Mouse (Mus musculus) myocyte (in vitro differentiated cells): ENCODE results near the gene 1700016K19Rik. TPM values are rescaled to one million over a fixed set of nuclear protein-coding genes. Genes with fewer than 3 reads are reported as not detected.

Experiments used
- H3K27me3 ChIP-seq: one replicate; pipeline ENCODE4 v1.6.1; 2011; ENCODE audit not compliant: control insufficient read depth, insufficient read depth, insufficient read length
- H3K36me3 ChIP-seq: one replicate; pipeline ENCODE4 v1.6.1; 2011; ENCODE audit not compliant: control insufficient read depth, insufficient read depth
- H3K4me2 ChIP-seq: one replicate; pipeline ENCODE4 v1.6.1; 2011; ENCODE audit warnings: low read depth, control low read depth
- H3K4me3 ChIP-seq: one replicate; pipeline ENCODE4 v1.5.1; 2011; ENCODE audit warnings: mild to moderate bottlenecking, control low read depth, moderate library complexity
- H3K79me2 ChIP-seq: one replicate; pipeline ENCODE4 v1.6.1; 2011; ENCODE audit not compliant: control insufficient read depth, insufficient read depth
- H3ac ChIP-seq: one replicate; pipeline ENCODE4 v1.6.1; 2011; ENCODE audit not compliant: control insufficient read depth, insufficient read length
- CEBPB ChIP-seq: IDR thresholded peaks from 2 replicates; pipeline ENCODE4 v1.6.1; 2011; ENCODE audit warnings: mild to moderate bottlenecking, moderate library complexity; ENCODE audit not compliant: poor library complexity, insufficient read depth, severe bottlenecking
- E2F4 ChIP-seq: IDR thresholded peaks from one replicate; pipeline ENCODE4 v1.6.1; 2011; ENCODE audit warnings: mild to moderate bottlenecking, control low read depth, moderate library complexity; ENCODE audit not compliant: insufficient read depth
- MAX ChIP-seq: IDR thresholded peaks from one replicate; pipeline ENCODE4 v1.6.1; 2011; ENCODE audit warnings: low read depth, mild to moderate bottlenecking, control low read depth
- MYOD1 ChIP-seq, 3 experiments: IDR thresholded peaks; one replicate each; pipeline ENCODE4 v1.6.1; 2011; ENCODE audit warnings: control low read depth in 2 of 3, low read depth in 2 of 3, mild to moderate bottlenecking in 2 of 3, moderate library complexity in 1 of 3; ENCODE audit not compliant: insufficient read length in 2 of 3, control insufficient read depth in 1 of 3
- MYOG ChIP-seq, 3 experiments: IDR thresholded peaks; one replicate each; pipeline ENCODE4 v1.6.1; 2011; ENCODE audit warnings: control low read depth in 2 of 3, low read depth in 2 of 3, mild to moderate bottlenecking in 2 of 3; ENCODE audit not compliant: insufficient read length in 2 of 3, control insufficient read depth in 1 of 3, insufficient read depth in 1 of 3
- POLR2A ChIP-seq: IDR thresholded peaks from one replicate; pipeline ENCODE4 v1.6.1; 2011; ENCODE audit warnings: low read depth, mild to moderate bottlenecking, control low read depth, moderate library complexity; ENCODE audit not compliant: insufficient read length
- POLR2AphosphoS2 ChIP-seq: IDR thresholded peaks from one replicate; pipeline ENCODE4 v1.6.1; 2011; ENCODE audit warnings: low read depth, control low read depth; ENCODE audit not compliant: insufficient read length
- REST ChIP-seq: IDR thresholded peaks from one replicate; pipeline ENCODE4 v1.6.1; 2011; ENCODE audit warnings: mild to moderate bottlenecking, control low read depth, moderate library complexity; ENCODE audit not compliant: insufficient read depth, insufficient read length
- SRF ChIP-seq: IDR thresholded peaks from one replicate; pipeline ENCODE4 v1.6.1; 2011; ENCODE audit warnings: low read depth; ENCODE audit not compliant: control insufficient read depth, insufficient read length
- TCF12 ChIP-seq: IDR thresholded peaks from one replicate; pipeline ENCODE4 v1.6.1; 2011; ENCODE audit warnings: mild to moderate bottlenecking, control low read depth; ENCODE audit not compliant: poor library complexity, insufficient read depth, severe bottlenecking
- TCF3 ChIP-seq: IDR thresholded peaks from one replicate; pipeline ENCODE4 v1.6.1; 2011; ENCODE audit warnings: low read depth, control low read depth; ENCODE audit not compliant: insufficient read length
- USF1 ChIP-seq: IDR thresholded peaks from one replicate; pipeline ENCODE4 v1.6.1; 2011; ENCODE audit warnings: low read depth, mild to moderate bottlenecking, control low read depth, moderate library complexity
- polyA plus RNA-seq: library from polyadenylated mRNA; unstranded; fragments of >200 nt; fragmentation: generic; extraction: Trizol; gene quantifications from one replicate; pipeline ENCODE4 v1.2.1, GENCODE M21; 2012; ENCODE audit warnings: missing spikeins

The 1700016K19Rik gene
- polyA plus RNA-seq, 1 experiment, result 0.06 TPM

GRCm38 (mm10) chr11:76020916-76021315 lies 21.2 kb downstream of the 1700016K19Rik start:
- TF ChIP-seq MYOD1 (IDR thresholded peaks at IDR 0.05; ENCODE audit: control insufficient read depth in 1 of 3, insufficient read length in 2 of 3, low read depth in 2 of 3) (no peak), E2F4 (no peak), MAX (no peak), TCF12 (no peak), REST (no peak), POLR2AphosphoS2 (no peak), SRF (no peak)
- H3K36me3 ChIP-seq, result no peaks in the 10 kb centered on the region
- no peaks in the 10 kb centered on the region for H3K79me2 ChIP-seq
- H3K4me3 ChIP-seq, result no peak overlapping the region
- no peak overlapping the region for H3ac ChIP-seq
- H3K27me3 ChIP-seq, result no peaks in the 10 kb centered on the region
- no peak overlapping the region for H3K4me2 ChIP-seq

GRCm38 (mm10) chr11:76025080-76025583 lies 25.4 kb downstream of the 1700016K19Rik start:
- Histone ChIP-seq H3ac (no peak overlapping the region), H3K4me3 (no peak overlapping the region), H3K79me2 (no peaks in the 10 kb centered on the region), H3K36me3 (no peaks in the 10 kb centered on the region), H3K27me3 (no peaks in the 10 kb centered on the region), H3K4me2 (no peak overlapping the region)
- no peak for TF ChIP-seq POLR2A
- TF ChIP-seq TCF12, result no peak
- TF ChIP-seq E2F4, result no peak
- no peak for TF ChIP-seq MYOG (IDR thresholded peaks at IDR 0.05; ENCODE audit: control insufficient read depth in 1 of 3, insufficient read depth in 1 of 3, insufficient read length in 2 of 3, low read depth in 2 of 3)
- TF ChIP-seq POLR2AphosphoS2, result no peak
- TF ChIP-seq MYOD1 (IDR thresholded peaks at IDR 0.05; ENCODE audit: control insufficient read depth in 1 of 3, insufficient read length in 2 of 3, low read depth in 2 of 3), result no peak
- TF ChIP-seq CEBPB, result no peak
- no peak for TF ChIP-seq REST
- TF ChIP-seq USF1, result no peak
- no peak for TF ChIP-seq MAX
- no peak for TF ChIP-seq SRF
- TF ChIP-seq TCF3, result no peak

- TF ChIP-seq SRF (no peak), E2F4 (no peak), MYOD1 (IDR thresholded peaks at IDR 0.05; ENCODE audit: control insufficient read depth in 1 of 3, insufficient read length in 2 of 3, low read depth in 2 of 3) (no peak), POLR2A (no peak), MAX (no peak), MYOG (IDR thresholded peaks at IDR 0.05; ENCODE audit: control insufficient read depth in 1 of 3, insufficient read depth in 1 of 3, insufficient read length in 2 of 3, low read depth in 2 of 3) (no peak), POLR2AphosphoS2 (no peak), REST (no peak), TCF12 (no peak), TCF3 (no peak), USF1 (no peak), CEBPB (no peak)
These were observed 26.9 kb downstream of the 1700016K19Rik start for GRCm38 (mm10) chr11:76026527-76027138.

GRCm38 (mm10) chr11:76027139-76028071 lies 27.7 kb downstream of the 1700016K19Rik start, which contains the start of gene Rflnb:
Gene Rflnb (minus strand): TSS chr11:76027782.
- no peaks in the 10 kb centered on the region for H3K27me3 ChIP-seq
- H3ac ChIP-seq, result peak within 1 kb of the TSS; percentile 56
- peak within 1 kb of the TSS; percentile 62 for H3K4me2 ChIP-seq
- peak within 1 kb of the TSS; percentile 18 for H3K4me3 ChIP-seq
- TF ChIP-seq POLR2AphosphoS2 (peak; percentile 65), USF1 (no peak), POLR2A (peak; percentile 87)
- H3K36me3 ChIP-seq, result no peaks in the 10 kb centered on the region
- no peaks in the 10 kb centered on the region for H3K79me2 ChIP-seq

More at GRCm38 (mm10) chr11:76026527-76027138, 26.9 kb downstream of the 1700016K19Rik start:
- H3K4me2 ChIP-seq, result peak overlapping the region; percentile 46
- peak overlapping the region; percentile 18 for H3K4me3 ChIP-seq
- H3K36me3 ChIP-seq, result no peaks in the 10 kb centered on the region
- no peaks in the 10 kb centered on the region for H3K27me3 ChIP-seq
- H3ac ChIP-seq, result peak overlapping the region; percentile 56
- no peaks in the 10 kb centered on the region for H3K79me2 ChIP-seq

GRCm38 (mm10) chr11:76028072-76028465 lies 28.4 kb downstream of the 1700016K19Rik start:
- H3K27me3 ChIP-seq, result no peaks in the 10 kb centered on the region
- peak overlapping the region; percentile 18 for H3K4me3 ChIP-seq
- H3K36me3 ChIP-seq, result no peaks in the 10 kb centered on the region
- H3K79me2 ChIP-seq, result no peaks in the 10 kb centered on the region
- TF ChIP-seq TCF3 (no peak), MAX (no peak), MYOG (IDR thresholded peaks at IDR 0.05; ENCODE audit: control insufficient read depth in 1 of 3, insufficient read depth in 1 of 3, insufficient read length in 2 of 3, low read depth in 2 of 3) (no peak), POLR2A (no peak), USF1 (no peak), TCF12 (no peak), POLR2AphosphoS2 (no peak)
- peak overlapping the region; percentile 56 for H3ac ChIP-seq
- H3K4me2 ChIP-seq, result peak overlapping the region; percentile 62
